Mouse (Mus musculus) gastrocnemius, adult 2 months (tissue): Measurements from ENCODE around the gene Prpf40b. TPM values are rescaled to one million over a fixed set of nuclear protein-coding genes. Genes with fewer than 3 reads are reported as not detected.
A peak's percentile ranks its signal among the peaks of the same experiment; 100 is the strongest.

Experiments
- DNase-seq: peaks from one replicate; pipeline ENCODE4 v3.0.0; 2022
- H3K27ac ChIP-seq: fragments of 200-600 bp; 2 replicates; pipeline ENCODE4 v1.8.1; 2022; ENCODE audit warnings: mild to moderate bottlenecking
- H3K4me3 ChIP-seq: fragments of 200-600 bp; 2 replicates; pipeline ENCODE4 v1.8.1; 2022; ENCODE audit warnings: mild to moderate bottlenecking, moderate library complexity
- CTCF ChIP-seq: fragments of 200-600 bp; IDR thresholded peaks from 2 replicates; pipeline ENCODE4 v1.8.1; 2022; ENCODE audit warnings: antibody characterized with exemption, mild to moderate bottlenecking, moderate library complexity
- intact Hi-C: fragments of 180-260 bp; cut with DNase I; formaldehyde crosslinking; loops from one replicate; pipeline ENCODE4 v1.15.1; 2025
- total RNA-seq, 2 experiments: library from RNA; stranded (reverse); gene quantifications; 2 replicates each; pipeline ENCODE4 v1.2.3; 2021

Gene Prpf40b
- total RNA-seq, 2 experiments from 2014 or later: 24.8 to 27.0 TPM

DNA sequence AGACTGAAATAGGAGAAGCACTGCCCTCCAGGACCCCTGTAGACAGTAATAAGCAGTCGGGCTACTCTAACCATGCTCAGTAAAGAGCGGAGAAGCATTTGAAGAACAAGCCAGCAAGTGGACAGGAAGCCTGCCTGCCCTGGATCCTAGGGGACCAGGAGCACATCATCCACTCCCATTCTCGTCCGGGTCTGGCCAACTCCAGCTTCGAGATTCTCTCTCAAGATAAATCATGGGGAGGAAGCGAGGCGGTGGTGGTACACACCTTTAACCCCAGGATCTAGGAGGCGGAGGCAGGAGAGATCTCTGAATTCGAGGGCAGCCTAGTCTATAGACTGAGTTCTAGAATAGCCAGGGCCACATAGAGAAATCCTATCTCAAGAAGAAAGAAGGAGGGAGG, 29.3 kb downstream of the Prpf40b start:
- intact Hi-C loops: no loop called here
- TF ChIP-seq CTCF: no peak
- no peak for DNase-seq
- H3K27ac ChIP-seq: peak overlapping the region; percentile 73
- no peak overlapping the region for H3K4me3 ChIP-seq

DNA sequence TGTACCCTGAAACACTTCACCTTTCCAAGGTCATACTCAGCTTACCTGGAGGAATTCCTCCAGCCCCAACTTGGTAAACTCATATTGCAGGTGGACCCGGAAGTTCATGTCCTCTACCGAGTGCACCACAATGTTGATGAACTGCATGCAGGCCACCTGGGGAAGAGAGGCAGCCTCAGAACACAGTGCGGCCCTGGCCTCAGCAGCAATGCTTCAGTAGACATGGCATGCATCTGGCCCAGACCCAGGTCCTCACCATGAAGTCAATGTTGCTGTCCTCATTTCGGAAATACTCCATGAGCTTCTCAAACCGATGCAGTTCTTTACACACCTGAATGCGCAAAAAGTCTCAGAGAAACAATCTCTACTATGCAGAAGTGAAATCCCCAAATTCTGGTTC, 30.7 kb downstream of the Prpf40b start:
- Histone ChIP-seq H3K27ac (peak overlapping the region; percentile 73), H3K4me3 (no peak overlapping the region)
- intact Hi-C loops: no loop called here
- no peak for TF ChIP-seq CTCF
- no peak for DNase-seq

DNA sequence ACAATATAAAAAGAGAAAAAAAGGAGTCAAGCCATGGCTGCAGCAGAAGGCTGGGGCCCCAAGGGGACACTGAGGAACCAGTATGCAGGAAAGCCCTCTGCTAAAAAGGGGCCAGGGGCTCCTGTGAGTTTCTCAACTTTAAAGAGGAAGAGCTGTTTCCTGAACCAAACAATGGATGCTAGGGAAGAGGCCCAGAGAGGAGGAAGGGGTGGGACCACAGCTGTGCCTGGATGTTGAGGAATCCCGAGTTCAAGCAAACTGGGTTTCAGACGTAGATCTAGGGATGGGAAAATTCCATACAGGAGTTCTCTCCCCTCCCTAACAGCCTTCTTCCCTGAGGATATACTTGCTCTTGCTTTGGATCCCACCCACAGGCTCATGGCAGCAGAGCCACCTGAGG, 31.5 kb downstream of the Prpf40b start:
- intact Hi-C loops: no loop called here
- peak overlapping the region; percentile 22; the same call in 1 of the 2 replicates for H3K4me3 ChIP-seq
- H3K27ac ChIP-seq: peak overlapping the region; percentile 73
- DNase-seq: no peak
- no peak for TF ChIP-seq CTCF

DNA sequence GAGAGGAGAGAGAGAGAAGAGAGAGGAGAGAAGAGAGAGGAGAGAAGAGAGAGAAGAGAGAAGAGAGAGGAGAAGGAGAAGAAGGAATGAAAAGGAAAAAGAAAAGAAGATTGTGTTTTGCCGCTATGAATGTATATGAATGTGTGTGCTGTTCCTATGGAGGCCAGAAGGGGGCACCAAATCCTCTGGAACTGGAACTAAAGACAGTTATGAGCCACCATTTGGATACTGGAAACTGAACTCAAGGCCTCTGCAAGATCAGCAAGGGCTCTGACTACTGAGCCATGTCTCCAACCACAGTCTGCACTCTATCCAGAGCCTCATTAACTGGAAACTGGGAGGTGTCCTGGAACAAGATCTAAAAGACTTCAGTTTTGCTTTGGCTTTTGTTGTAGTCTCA, 32.1 kb downstream of the Prpf40b start:
- Histone ChIP-seq H3K27ac (peak overlapping the region; percentile 73), H3K4me3 (no peak overlapping the region)
- intact Hi-C loops: no loop called here
- TF ChIP-seq CTCF: peak; percentile 76
- DNase-seq: no peak

DNA sequence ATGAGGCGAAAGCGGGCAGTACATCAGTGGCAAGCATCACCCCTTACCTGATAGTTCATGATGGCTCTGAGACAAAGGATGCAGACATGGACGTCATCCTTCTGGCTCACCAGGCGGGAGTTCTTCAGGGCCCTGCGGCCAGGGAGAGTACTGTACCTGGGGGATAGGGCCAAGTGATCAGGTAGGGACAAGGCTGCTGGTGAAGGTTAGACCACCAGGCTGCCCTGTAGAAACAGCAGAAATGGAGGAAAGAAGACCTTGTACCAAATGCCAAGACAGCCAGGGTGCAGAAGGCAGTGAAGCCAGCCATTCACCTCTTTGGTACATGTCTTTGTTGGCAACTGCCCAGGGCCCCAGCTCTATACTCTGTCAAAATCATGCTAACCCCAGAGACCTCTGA, 33.1 kb downstream of the Prpf40b start:
- intact Hi-C loops: no loop called here
- H3K27ac ChIP-seq: peak overlapping the region; percentile 46; the same call in 1 of the 2 replicates
- DNase-seq: no peak
- H3K4me3 ChIP-seq: no peak overlapping the region
- TF ChIP-seq CTCF: no peak

DNA sequence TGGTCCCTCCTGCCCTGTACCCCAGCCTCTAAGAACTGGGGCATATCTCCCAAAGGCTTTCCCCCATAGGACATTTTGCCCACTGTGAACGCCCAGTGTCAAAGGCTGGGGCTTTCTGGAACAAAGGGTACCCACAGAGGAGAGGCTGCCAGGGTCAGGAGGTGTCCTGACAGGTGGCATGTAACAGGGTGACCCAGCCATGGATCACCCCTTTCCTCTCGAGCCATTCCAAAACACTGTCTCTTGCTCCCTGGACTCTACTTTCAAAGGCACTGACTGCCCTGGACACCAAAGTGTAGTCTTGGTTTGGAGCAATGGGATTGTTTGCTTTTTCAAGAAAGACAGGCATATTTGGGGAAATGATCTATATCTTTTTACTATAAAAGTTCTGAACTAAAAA, 35.4 kb downstream of the Prpf40b start:
- TF ChIP-seq CTCF: no peak
- no peak overlapping the region for H3K4me3 ChIP-seq
- DNase-seq: no peak
- peak overlapping the region; percentile 91 for H3K27ac ChIP-seq
- intact Hi-C loops: no loop called here

DNA sequence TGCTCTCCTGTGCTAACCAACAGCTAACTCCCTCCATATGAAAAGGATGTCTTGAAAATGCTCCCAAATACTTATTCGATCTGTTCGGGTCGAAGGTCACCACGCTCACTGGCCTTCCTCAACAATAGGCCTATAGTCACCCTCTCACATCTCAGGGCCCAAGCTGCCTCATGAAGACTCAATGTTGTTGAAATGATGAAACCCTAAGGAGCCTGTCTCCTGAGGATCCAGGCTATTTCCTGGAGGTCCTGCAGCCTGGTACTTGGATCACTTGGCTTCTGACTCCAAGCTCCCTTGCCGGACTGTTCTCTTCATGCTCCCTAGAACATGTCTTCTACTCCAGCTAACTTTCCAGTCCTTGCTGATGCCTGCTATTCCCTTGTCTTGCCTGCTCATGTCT, 36.5 kb downstream of the Prpf40b start:
- Histone ChIP-seq H3K4me3 (no peak overlapping the region), H3K27ac (peak overlapping the region; percentile 91)
- DNase-seq: no peak
- no peak for TF ChIP-seq CTCF
- intact Hi-C loops: no loop called here

DNA sequence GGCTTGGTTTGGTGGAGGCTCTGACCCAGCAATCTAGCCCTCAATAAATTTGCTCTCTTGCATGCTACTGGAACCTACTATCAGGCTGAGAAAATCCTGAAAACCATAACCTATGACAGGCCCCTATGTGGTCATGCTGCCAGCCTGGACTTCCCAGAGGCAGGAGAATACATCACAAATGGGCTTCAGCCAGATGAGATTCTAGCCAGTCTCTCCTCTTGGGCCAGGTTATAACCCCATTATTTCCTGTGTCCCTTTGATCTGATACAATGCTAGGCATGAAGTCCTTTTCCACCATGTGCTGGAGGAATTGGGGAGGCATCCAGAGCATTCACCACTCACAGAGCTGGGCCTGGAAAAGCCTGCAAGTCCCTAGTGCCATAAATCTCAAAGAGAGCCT, 37.2 kb downstream of the Prpf40b start:
- Histone ChIP-seq H3K4me3 (peak overlapping the region; percentile 8), H3K27ac (peak overlapping the region; percentile 91)
- DNase-seq: no peak
- no peak for TF ChIP-seq CTCF
- intact Hi-C loops: loop anchor here (2.0 kb wide), 1 partner anchor 39 kb away; the partner anchor contains the start of gene Fmnl3

DNA sequence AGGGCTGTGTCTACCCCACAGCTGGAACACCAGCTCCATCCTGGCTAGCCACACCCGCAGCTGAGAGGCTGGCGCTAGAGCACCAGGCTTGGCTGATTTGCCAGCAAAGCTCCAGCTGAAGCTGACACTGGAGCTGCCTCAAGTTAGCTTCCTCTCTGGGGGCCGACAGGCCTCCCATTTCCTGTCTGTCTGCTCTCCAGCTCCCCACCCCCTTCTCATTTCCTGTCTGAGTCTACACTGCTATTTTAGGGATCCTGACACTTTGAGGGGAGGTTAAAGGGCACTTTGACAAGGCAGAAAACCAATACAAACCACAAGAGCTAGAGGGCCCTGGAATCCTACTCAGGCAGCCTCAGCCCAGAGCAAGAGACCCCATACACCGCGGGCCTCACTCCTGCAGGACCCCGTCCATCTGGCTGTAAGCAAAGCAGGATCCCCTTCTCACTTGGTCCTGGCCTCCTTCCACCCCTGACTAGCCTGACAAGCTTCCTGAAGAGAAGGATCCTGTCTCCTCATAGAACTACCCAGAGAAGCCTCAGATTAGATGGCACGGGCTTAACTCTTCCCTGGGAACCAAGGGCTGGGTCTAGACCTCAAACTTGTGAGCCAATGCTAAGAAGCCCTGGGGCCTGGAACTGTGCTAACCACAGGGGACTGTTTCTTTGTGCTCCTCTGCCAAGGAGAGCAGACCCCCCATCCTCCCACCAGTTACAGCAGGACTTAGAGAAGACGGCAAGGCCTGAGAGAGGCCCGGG, 38.2 kb downstream of the Prpf40b start:
- peak; percentile 12; the same call in 1 of the 2 replicates for TF ChIP-seq CTCF
- DNase-seq: peak; percentile 87
- H3K4me3 ChIP-seq: peak overlapping the region; percentile 51
- intact Hi-C loops: loop anchor here (2.0 kb wide), 1 partner anchor 38 kb away; the partner anchor contains the start of gene Fmnl3
- H3K27ac ChIP-seq: peak overlapping the region; percentile 91

DNA sequence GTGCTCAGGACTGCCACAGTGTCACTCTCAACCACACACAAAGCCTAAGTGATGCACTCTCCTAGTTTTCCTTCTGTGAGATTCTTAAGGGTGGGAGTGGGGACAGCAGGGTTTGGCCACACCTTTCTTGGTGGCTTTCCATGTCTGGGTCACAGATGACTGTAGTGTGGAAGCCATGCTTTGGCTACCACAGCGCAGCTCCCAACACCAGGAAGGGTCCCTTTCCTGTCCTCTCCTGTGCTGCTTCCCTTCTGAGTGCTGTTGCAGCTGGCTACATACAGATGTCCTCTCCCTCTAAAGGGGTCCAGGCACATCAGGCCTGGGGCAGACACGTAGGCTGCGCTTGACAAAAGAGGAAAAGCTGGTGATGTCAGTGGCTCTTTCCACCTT, 38.8 kb downstream of the Prpf40b start:
- Histone ChIP-seq H3K4me3 (peak overlapping the region; percentile 51), H3K27ac (peak overlapping the region; percentile 91)
- intact Hi-C loops: loop anchor here (2.0 kb wide), 1 partner anchor 37 kb away; the partner anchor contains the start of gene Fmnl3
- peak; percentile 51 for DNase-seq
- no peak for TF ChIP-seq CTCF

DNA sequence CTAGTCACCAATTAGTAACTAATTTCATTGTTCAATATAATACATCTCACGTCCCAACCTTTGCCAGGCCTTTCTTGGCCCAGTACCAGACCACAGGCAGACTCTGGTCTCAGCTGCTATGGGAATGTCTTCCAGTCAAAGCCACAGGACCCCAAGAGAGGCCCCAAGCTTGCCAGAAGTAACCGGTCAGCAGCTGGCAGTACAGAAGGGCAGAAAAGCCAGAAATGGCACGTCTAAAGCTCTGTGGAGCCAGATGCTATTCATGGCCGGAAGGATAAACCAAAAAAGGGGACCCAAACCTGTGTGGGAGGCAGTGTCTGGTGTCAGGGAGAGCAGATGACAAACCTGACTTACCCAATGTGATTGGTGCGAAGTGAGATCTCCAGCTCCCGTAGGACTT, 39.6 kb downstream of the Prpf40b start:
- Histone ChIP-seq H3K27ac (peak overlapping the region; percentile 91), H3K4me3 (no peak overlapping the region)
- no peak for DNase-seq
- no peak for TF ChIP-seq CTCF
- intact Hi-C loops: no loop called here

DNA sequence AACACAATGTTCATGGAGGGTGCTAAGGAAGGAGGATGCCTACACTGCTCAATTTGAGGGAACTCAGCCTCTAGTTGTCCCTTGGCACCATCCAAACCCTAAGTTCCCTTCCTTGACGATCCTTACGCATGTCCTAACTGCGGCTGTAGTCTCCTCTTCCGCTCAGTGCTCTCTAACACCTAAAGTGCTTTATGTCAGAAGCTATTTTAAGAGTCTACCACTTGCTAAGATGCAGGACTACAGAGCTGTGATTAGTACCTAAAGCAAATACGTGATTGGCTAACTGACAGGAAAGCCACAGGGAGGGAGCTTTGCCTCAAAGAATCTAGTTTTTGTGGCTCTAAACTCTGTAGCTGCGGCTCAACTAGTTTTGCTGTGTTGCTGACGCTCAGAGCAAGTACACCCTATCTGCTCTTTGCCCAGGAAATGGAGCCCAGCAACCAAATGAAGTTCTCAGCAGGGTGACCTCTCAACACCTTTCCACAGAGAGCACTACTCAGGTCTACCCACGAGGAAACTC, 41.0 kb downstream of the Prpf40b start:
- intact Hi-C loops: no loop called here
- no peak for DNase-seq
- Histone ChIP-seq H3K27ac (peak overlapping the region; percentile 91; the same call in 1 of the 2 replicates), H3K4me3 (no peak overlapping the region)
- TF ChIP-seq CTCF: no peak

DNA sequence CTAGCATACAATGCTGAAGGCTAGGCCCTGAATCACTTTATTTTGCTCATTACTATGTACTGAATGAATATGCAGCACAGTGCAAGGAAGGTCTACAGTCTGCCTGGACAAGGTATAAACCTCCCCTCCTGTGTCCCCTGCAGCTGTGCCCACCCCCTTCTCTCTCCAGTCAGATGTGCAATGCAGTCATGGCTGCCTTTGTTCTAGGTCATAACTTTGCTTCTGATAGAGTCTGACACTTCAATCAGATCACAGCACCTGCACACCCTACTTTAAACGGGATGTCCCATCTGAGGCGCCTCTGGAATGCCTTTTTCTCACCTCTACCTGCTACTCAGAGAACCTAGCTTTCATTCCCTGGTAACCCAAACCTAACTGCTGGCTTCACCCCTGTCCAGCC, 44.0 kb downstream of the Prpf40b start:
- intact Hi-C loops: no loop called here
- TF ChIP-seq CTCF: no peak

More for the DNA sequence above, 44.0 kb downstream of the Prpf40b start:
- H3K4me3 ChIP-seq: no peak overlapping the region
- DNase-seq: no peak
- no peak overlapping the region for H3K27ac ChIP-seq
